Mouse (Mus musculus): Measurements from ENCODE around the gene Il13ra1. TPM values are rescaled to one million over a fixed set of nuclear protein-coding genes. Genes with fewer than 3 reads are reported as not detected.

The Il13ra1 gene
- polyA plus RNA-seq, 1 experiment from 2014 or later, result 6.4 TPM

DNA sequence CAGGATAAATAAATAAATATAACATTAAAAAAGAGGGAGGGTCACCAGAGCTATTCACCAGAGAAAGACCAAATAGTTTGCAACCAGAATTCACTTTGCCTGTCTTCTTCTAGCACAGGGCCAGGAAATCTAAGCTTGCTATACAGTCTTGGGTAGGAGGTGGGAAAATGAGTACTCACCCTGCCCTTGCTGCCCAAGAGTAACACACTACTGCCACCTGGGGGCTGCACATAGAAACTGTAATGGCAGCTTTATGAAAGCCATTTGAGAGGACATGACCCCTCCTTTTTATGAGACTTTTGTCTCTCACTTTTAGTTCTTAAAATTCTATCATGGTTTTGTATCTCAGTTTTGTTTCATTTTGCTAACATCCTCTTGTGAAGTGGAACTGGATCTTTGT lies 71.7 kb downstream of the Il13ra1 start:
- H3K4me3 ChIP-seq (ENCODE audit: low read depth, low read length), result no peak overlapping the region
- no peak overlapping the region for H3K4me2 ChIP-seq (ENCODE audit: low read depth, low read length)
- no peak for ATAC-seq (ENCODE audit: low read depth)
- no peaks in the 10 kb centered on the region for H3K4me1 ChIP-seq (ENCODE audit: control insufficient read depth, low read depth, low read length)
- H3K36me3 ChIP-seq (ENCODE audit: control insufficient read depth, insufficient read depth), result no peaks in the 10 kb centered on the region
- H3K9me3 ChIP-seq (replicated peaks; ENCODE audit: control insufficient read depth, low read length), result no peaks in the 10 kb centered on the region
- no peak overlapping the region for H3K9ac ChIP-seq (ENCODE audit: low read depth, low read length)
- H3K27ac ChIP-seq (ENCODE audit: low read length), result no peak overlapping the region
- no peaks in the 10 kb centered on the region for H3K27me3 ChIP-seq (ENCODE audit: control insufficient read depth, insufficient read depth, low read depth, low read length)

DNA sequence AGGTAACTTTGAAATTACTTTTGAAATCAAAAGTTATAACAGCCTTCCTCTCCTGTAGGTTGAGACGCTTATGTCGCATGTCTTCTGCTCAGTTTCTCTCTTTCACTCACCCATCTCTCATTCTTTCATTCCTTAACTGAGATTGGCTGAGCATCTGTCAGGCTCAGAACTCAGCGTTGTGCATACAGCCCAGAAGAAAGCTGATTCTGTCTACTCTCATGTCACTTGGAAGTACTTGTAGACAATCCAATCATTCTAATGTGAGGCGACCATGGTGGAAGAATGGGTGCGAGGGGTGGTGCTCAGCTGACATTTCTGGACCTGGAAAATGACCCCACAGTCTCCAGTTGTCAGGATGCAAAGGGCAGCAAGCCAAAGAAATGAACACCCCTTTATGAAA lies 74.1 kb downstream of the Il13ra1 start:
- ATAC-seq (ENCODE audit: low read depth), result no peak

DNA sequence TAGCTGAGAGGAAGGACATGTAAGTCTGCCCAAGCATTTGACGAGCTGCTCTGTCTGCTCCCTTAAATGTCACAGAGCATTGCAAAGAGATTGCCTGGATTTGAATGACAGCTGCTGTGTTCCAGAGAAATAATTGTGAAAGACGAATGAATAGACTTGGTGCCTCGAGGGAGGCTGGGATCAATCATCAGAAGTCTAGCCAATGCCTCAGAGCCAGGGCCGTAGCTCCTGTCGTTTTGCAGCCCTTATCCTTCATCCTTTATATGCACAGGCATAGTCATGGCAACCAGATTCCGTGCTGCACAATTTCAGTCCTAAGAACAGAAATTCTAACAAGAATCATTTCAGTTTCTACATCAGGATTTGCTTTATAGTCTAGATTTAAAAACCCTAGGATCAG lies 74.5 kb downstream of the Il13ra1 start:
- ATAC-seq (ENCODE audit: low read depth), result no peak
- Histone ChIP-seq H3K9ac (ENCODE audit: low read depth, low read length) (no peak overlapping the region), H3K4me3 (ENCODE audit: low read depth, low read length) (no peak overlapping the region), H3K9me3 (replicated peaks; ENCODE audit: control insufficient read depth, low read length) (no peaks in the 10 kb centered on the region), H3K36me3 (ENCODE audit: control insufficient read depth, insufficient read depth) (no peaks in the 10 kb centered on the region), H3K27me3 (ENCODE audit: control insufficient read depth, insufficient read depth, low read depth, low read length) (no peaks in the 10 kb centered on the region), H3K4me1 (ENCODE audit: control insufficient read depth, low read depth, low read length) (no peaks in the 10 kb centered on the region), H3K4me2 (ENCODE audit: low read depth, low read length) (no peak overlapping the region), H3K27ac (ENCODE audit: low read length) (no peak overlapping the region)
- 46% methylated on average over 6 of the region's 6 CpGs for WGBS (ENCODE audit: insufficient replicate concordance)

More for the DNA sequence above, 74.1 kb downstream of the Il13ra1 start:
- Histone ChIP-seq H3K4me1 (ENCODE audit: control insufficient read depth, low read depth, low read length) (no peaks in the 10 kb centered on the region), H3K9ac (ENCODE audit: low read depth, low read length) (no peak overlapping the region), H3K4me3 (ENCODE audit: low read depth, low read length) (no peak overlapping the region), H3K4me2 (ENCODE audit: low read depth, low read length) (no peak overlapping the region), H3K27ac (ENCODE audit: low read length) (no peak overlapping the region), H3K9me3 (replicated peaks; ENCODE audit: control insufficient read depth, low read length) (no peaks in the 10 kb centered on the region), H3K27me3 (ENCODE audit: control insufficient read depth, insufficient read depth, low read depth, low read length) (no peaks in the 10 kb centered on the region), H3K36me3 (ENCODE audit: control insufficient read depth, insufficient read depth) (no peaks in the 10 kb centered on the region)
- 50% methylated on average over 5 of the region's 5 CpGs for WGBS (ENCODE audit: insufficient replicate concordance)

DNA sequence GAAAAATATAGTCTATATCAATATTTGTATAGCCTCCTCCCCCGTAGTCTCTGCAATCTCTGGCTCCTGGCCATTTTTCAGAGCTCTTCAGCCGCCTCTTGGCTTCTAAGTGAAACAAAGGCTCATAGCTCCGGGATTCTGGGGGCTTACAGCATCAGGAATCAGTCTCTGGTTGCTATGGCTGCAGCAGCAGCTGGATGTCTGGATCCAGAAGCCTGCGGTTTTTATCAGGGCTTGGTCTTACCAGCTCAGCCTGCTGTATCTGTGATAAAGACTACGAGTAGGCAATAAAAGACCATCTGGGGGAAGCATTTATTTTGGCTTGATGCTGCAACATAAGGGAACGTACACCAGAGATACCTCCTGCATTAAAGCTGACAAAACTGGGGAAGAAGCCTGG lies 82.0 kb downstream of the Il13ra1 start:
- Histone ChIP-seq H3K9me3 (replicated peaks; ENCODE audit: control insufficient read depth, low read length) (no peaks in the 10 kb centered on the region), H3K27me3 (ENCODE audit: control insufficient read depth, insufficient read depth, low read depth, low read length) (peaks cover 3% of the 10 kb centered on the region; the same call in 1 of the 2 replicates), H3K9ac (ENCODE audit: low read depth, low read length) (no peak overlapping the region), H3K4me1 (ENCODE audit: control insufficient read depth, low read depth, low read length) (no peaks in the 10 kb centered on the region), H3K4me3 (ENCODE audit: low read depth, low read length) (no peak overlapping the region), H3K4me2 (ENCODE audit: low read depth, low read length) (no peak overlapping the region), H3K36me3 (ENCODE audit: control insufficient read depth, insufficient read depth) (no peaks in the 10 kb centered on the region), H3K27ac (ENCODE audit: low read length) (no peak overlapping the region)
- 20% methylated on average over 6 of the region's 6 CpGs for WGBS (ENCODE audit: insufficient replicate concordance)
- no peak for ATAC-seq (ENCODE audit: low read depth)

DNA sequence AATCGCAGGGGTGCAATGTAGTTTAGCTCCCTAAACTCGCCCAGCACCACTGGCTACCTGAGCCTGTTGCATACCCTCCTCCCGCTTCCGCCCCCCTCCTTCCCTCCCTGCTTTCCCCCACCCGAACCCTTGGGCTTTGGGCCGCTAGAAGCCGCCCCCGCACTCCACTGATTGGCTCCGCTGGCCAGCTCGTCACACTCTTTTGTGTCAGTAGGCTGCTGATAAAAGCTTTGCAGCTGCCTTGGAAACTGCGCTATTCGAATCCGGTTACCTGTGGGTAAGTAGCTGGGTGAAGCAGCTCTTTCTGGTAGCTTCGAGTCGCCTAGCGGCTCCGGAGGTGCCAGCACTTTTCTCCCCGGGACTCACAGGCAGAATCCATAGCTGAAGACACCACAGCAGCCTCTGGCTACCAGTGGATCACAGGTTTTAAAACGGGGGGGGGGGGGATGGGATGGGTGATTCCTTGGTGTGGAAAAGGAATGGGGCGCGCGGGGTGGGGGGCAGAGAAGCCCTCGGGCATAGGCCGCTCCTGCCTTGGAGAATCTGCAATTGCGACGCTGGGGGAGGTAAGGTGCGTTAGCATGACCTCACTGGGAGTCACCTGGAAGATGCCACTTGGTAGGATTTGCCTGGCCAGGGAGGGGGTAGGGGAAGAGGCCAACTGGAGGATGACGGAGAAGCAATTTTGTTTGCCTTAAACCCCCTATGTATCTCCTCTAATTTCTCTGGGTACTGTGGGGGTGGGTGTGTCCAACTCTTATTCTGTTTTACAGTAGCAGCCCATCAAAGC lies 84.0 kb downstream of the Il13ra1 start, which contains the start of gene Zcchc12:
TSS of gene Zcchc12 (plus strand) at position 169 of the 790 bp plus-strand sequence.
- H3K9ac ChIP-seq (ENCODE audit: low read depth, low read length), result no peak within 1 kb of the TSS
- H3K27me3 ChIP-seq (ENCODE audit: control insufficient read depth, insufficient read depth, low read depth, low read length), result peaks cover 3% of the 10 kb centered on the region; the same call in 1 of the 2 replicates
- H3K4me2 ChIP-seq (ENCODE audit: low read depth, low read length), result no peak within 1 kb of the TSS
- ATAC-seq (ENCODE audit: low read depth), result no peak
- H3K4me3 ChIP-seq (ENCODE audit: low read depth, low read length), result no peak within 1 kb of the TSS
- 20% methylated on average over 24 of the region's 28 CpGs for WGBS (ENCODE audit: insufficient replicate concordance)
- no peaks in the 10 kb centered on the region for H3K4me1 ChIP-seq (ENCODE audit: control insufficient read depth, low read depth, low read length)
- H3K36me3 ChIP-seq (ENCODE audit: control insufficient read depth, insufficient read depth), result no peaks in the 10 kb centered on the region
- H3K9me3 ChIP-seq (replicated peaks; ENCODE audit: control insufficient read depth, low read length), result no peaks in the 10 kb centered on the region
- H3K27ac ChIP-seq (ENCODE audit: low read length), result no peak within 1 kb of the TSS

DNA sequence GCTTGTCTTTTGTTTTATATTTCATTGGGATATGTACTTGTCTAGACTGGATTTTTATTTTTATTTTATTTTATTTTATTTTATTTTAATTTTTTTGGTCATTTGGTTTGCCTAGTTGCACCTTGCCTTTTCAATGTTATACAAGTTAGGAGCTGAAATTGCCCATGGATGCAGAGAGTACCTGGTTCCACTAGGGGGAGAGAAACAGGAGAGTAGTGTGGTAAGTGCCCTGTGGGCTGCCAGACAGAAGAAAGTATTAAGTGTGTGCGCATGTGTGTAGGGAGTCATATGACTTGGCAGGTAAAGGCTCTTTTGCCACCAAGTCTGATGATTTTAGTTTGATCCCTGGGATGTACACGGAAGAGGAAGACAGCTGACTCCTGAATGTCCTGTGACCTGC lies 97.6 kb downstream of the Il13ra1 start:
- H3K4me3 ChIP-seq (ENCODE audit: low read depth, low read length), result no peak overlapping the region
- WGBS (ENCODE audit: insufficient replicate concordance), result 65% methylated on average over 2 of the region's 2 CpGs
- no peak for ATAC-seq (ENCODE audit: low read depth)
- no peaks in the 10 kb centered on the region for H3K27me3 ChIP-seq (ENCODE audit: control insufficient read depth, insufficient read depth, low read depth, low read length)
- no peaks in the 10 kb centered on the region for H3K36me3 ChIP-seq (ENCODE audit: control insufficient read depth, insufficient read depth)
- no peaks in the 10 kb centered on the region for H3K4me1 ChIP-seq (ENCODE audit: control insufficient read depth, low read depth, low read length)
- no peak overlapping the region for H3K9ac ChIP-seq (ENCODE audit: low read depth, low read length)
- no peaks in the 10 kb centered on the region for H3K9me3 ChIP-seq (replicated peaks; ENCODE audit: control insufficient read depth, low read length)
- no peak overlapping the region for H3K4me2 ChIP-seq (ENCODE audit: low read depth, low read length)
- no peak overlapping the region for H3K27ac ChIP-seq (ENCODE audit: low read length)

DNA sequence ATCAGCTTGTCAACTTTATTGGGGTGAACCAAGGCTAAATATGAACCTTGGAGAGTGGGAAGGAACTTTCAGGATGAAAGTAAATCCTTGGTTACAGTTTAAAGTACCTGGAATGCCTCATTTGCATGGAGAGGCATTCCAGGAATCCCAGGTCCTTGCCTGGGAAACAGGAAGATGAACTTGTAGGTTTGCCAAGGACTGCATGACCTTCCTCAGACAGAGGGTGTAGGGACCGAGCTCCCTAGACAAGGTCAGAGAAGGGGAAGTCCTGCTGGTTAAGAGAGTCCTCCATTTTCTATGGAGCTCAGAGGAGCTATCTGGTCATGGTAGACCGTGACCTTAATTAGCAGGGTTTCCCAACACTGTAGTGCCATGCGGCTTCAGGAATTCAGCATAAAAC lies 99.3 kb downstream of the Il13ra1 start:
- ATAC-seq (ENCODE audit: low read depth), result no peak
- WGBS (ENCODE audit: insufficient replicate concordance), result 64% methylated on average over 3 of the region's 3 CpGs
- no peak overlapping the region for H3K4me3 ChIP-seq (ENCODE audit: low read depth, low read length)
- H3K4me2 ChIP-seq (ENCODE audit: low read depth, low read length), result no peak overlapping the region
- H3K36me3 ChIP-seq (ENCODE audit: control insufficient read depth, insufficient read depth), result no peaks in the 10 kb centered on the region
- H3K9me3 ChIP-seq (replicated peaks; ENCODE audit: control insufficient read depth, low read length), result no peaks in the 10 kb centered on the region
- H3K27ac ChIP-seq (ENCODE audit: low read length), result no peak overlapping the region
- H3K27me3 ChIP-seq (ENCODE audit: control insufficient read depth, insufficient read depth, low read depth, low read length), result no peaks in the 10 kb centered on the region
- no peaks in the 10 kb centered on the region for H3K4me1 ChIP-seq (ENCODE audit: control insufficient read depth, low read depth, low read length)
- no peak overlapping the region for H3K9ac ChIP-seq (ENCODE audit: low read depth, low read length)

Other genes starting within 250 kb of the Il13ra1 start
- gene Dock11, start 223.3 kb upstream of the Il13ra1 start, polyA plus RNA-seq (2015; fragmentation: Nextera tagmentation; extraction: Ambion mirVana), result 2.4 and 2.6 TPM in 2 replicates
- 0.06 and 0.20 TPM in 2 replicates for gene Zcchc12, start 83.8 kb downstream of the Il13ra1 start, polyA plus RNA-seq (2015; fragmentation: Nextera tagmentation; extraction: Ambion mirVana)
- 0.43 and 0.50 TPM in 2 replicates for gene Lonrf3, start 216.2 kb downstream of the Il13ra1 start, polyA plus RNA-seq (2015; fragmentation: Nextera tagmentation; extraction: Ambion mirVana)

All from liver, embryonic 16.5 days (tissue).